Mouse (Mus musculus) left cerebral cortex, postnatal 25 days (tissue): Measurements from ENCODE around the gene Iqcf3. TPM values are rescaled to one million over a fixed set of nuclear protein-coding genes. Genes with fewer than 3 reads are reported as not detected.
"Not testable (repeated sequence)": the region's sequence is repeated elsewhere in the genome, so short reads cannot be mapped to it uniquely, and the experiment has no call there.

ENCODE experiments used
- DNase-seq, 2 experiments: peaks; one replicate each; pipeline ENCODE4 v3.0.0; 2022; ENCODE audit warnings: low spot score in 2 of 2, mixed read lengths in 1 of 2
- intact Hi-C: fragments of 180-260 bp; cut with DNase I; formaldehyde crosslinking; loops from one replicate; pipeline ENCODE4 v1.15.1; 2025
- total RNA-seq, 2 experiments: library from RNA; stranded (reverse); gene quantifications; 2 replicates each; pipeline ENCODE4 v1.2.3; 2021

Gene Iqcf3
- total RNA-seq, 2 experiments from 2014 or later: not detected

DNA sequence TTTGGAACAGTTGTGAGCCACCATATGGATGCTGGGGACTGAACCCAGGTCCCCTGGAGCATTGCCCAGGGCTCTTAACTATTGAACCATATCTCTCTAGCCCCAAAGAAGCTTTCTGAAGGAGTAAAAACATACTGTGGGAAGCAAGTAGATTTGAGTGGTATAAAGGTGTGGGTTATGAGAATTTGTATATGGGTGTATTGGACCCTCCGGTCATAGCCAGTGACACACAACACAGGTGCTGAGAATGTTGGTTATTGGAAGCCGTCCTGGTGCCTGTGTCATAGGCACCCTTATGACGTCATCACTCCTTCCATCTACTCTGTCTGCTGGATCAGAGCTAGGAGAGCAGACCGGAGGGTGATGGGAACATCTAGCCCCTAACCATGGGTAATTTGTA is 47.2 kb downstream of the Iqcf3 start, which contains the start of gene Iqcf5:
TSS of gene Iqcf5 (plus strand) at position 301 of the 400 bp plus-strand sequence.
- intact Hi-C loops: no loop called here
- no peak for DNase-seq

DNA sequence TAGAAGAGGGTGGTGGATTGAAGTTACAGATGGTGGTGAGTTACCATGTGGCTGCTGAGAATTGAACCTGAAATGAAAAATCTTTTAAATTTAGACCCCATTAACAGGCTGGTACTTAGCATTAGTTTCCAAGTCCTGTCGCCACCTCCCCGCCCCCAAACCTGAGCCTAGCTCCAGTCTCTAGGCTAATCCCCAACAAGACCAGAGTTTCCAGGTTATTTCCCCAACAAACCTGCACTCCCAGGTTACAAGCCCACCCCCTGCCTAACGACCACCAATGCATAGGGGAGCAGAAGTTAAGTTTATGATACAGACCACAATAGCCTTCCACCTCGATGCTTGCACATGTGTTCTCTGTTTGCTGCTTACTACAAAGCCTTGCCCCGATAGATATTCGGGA is 47.9 kb downstream of the Iqcf3 start:
- intact Hi-C loops: no loop called here
- no peak for DNase-seq

DNA sequence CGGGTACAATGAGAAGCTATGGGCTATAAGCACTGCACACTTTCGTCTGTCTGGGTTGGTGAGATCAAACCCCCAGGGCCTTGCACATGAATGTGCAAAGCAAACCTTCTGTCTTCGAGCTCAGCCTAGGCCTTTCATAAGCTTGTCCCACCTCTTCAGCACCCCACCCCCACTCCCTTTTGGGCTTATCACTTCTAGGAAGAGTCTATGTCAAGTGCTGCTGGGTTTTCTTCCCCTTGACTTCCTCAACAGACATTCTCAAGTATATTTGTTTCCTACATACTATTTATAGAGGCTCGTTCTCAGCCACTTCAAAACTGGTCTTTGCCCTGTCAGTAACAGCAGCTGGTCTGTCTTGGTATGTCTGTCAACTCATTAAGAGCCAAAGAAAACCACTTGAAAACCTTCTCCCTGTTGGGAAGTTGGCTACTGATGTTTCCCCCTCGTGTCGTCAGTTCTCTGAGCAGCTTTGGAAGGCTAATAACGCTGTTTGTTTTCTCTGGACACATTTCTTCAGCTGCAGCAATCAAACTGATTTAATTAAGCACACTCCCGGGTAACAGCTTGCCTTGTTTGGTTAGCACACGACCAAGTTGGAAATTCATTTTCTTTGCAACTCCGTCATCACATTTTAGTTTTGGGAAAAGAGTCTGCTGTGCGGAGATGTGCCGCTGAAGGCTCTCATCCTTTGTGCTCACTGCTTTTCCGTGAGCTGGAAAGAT is 48.5 kb downstream of the Iqcf3 start:
- DNase-seq: peak; percentile 11 to 28
- intact Hi-C loops: no loop called here

DNA sequence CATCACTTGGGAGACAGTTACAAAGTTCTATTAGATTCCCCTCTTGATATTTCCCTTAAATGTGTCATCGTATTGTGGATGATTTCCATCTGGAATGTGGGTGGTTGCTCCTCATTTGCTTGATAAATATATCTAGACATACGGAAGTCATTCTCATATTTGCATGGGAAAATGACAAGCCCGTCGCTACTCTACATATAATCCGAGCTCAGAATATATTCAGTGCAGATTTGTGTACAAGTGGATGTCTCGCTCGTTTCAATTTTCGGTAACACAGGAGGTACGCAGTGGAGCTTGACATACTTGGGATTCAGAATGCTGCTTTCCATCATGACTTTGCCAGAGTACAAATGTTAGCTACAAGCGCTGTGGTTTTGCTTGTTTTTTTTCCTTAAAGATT is 52.1 kb downstream of the Iqcf3 start:
- intact Hi-C loops: loop anchor here (10.0 kb wide), 1 partner anchor 295 kb away; no protein-coding TSS in a partner anchor

DNA sequence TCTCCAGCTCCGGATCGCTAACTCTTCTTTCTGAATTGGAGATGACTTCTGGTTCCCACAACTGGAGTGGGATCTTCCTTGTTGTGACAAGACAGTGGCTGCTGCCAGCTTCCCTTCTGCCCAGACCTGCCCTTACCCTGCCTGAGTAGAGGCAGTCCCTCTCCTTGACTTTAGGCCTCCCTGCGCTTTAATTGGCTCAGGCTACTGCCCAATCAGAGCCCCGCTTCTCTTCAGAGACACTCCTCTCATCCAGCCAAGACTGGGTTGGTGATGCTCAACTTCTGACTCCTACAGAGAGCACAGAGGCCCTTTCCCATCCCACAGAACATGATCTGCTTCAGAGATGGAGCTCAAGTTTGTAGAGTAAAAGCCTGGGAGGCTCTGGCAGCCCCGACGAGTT is 57.2 kb downstream of the Iqcf3 start:
- intact Hi-C loops: loop anchor here (10.0 kb wide), 1 partner anchor 301 kb away; no protein-coding TSS in a partner anchor
- no peak for DNase-seq

More for the DNA sequence above, 52.1 kb downstream of the Iqcf3 start:
- peak; percentile 11 to 56 for DNase-seq

DNA sequence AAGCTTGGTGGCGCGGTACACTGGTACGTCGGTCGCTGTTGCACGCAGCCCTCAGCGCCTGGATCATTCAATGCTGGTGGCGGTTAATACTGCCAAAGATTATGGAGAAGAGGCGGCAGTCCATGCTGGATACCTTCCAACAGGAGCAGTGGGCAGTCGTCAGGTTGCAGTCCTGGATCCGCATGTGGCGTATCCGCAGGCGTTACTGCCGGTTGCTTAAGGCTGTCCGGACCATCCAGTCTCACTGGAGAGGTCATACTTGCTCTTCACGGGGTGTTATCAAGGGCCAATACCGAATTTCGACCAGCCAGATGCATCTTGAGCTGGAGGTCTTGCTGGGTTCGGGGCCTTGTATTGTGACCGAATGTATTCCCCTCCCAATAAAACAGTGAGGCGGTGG is 59.6 kb downstream of the Iqcf3 start:
- DNase-seq: no peak
- intact Hi-C loops: loop anchor here (10.0 kb wide), 1 partner anchor 303 kb away; no protein-coding TSS in a partner anchor

DNA sequence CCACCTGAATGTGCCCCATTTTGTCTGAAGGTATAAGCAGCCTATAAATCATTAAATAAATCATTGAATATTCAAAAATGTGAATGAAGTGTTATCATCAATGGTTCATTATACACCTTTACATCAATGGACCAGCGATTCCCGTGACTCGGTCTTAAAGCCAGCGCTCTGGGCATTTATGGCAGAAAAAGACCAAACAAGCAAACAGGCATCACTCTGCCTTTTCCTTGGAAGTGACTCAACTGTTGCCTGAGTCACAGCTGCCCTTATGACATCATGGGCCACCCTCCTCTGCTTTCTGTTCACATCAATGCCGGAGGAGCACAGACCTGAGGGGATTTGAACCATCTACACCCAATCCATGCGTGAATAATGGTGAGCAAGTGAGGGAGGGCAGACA is 61.8 kb downstream of the Iqcf3 start, which contains the start of gene Iqcf1:
TSS of gene Iqcf1 (plus strand) at position 301 of the 400 bp plus-strand sequence.
- no peak for DNase-seq
- intact Hi-C loops: loop anchor here (10.0 kb wide), 1 partner anchor 305 kb away; no protein-coding TSS in a partner anchor

DNA sequence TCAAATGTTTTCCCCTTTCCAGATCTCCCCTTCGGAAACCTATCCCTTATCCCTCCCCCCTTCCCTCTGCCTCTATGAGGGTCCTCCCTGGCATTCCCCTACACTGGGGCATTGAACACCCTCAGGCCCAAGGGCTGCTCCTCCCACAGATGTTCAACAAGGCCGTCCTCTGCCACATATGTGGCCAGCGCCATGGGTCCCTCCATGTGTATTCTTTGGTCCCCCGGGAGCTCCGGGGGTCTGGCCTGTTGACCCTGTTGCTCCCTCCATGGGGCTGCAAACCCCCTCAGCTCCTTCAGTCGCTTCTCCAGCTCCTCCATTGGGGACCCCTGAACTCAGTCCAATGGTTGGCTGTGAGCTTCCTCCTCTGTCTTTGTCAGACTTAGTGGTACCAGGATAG is 73.8 kb downstream of the Iqcf3 start:
- intact Hi-C loops, DNase-seq: not testable (repeated sequence)

DNA sequence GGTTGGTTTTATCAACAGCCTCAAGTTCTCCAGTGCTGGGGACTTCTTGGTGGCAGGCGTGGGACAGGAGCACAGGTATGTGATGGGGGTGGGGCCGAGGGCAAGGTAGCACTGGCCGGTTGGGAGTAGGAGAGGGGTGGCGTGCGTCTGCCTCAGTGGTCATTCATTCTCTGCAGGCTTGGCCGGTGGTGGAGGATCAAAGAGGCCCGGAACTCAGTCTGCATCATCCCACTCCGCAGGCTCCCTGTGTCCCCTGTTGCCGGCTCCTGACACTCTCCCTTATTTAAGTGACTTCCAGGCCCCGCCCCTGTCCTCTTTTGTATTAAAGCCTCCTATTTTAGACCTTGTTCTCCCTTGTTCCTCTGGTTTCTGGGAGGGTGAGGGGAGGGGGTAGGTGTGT is 76.4 kb downstream of the Iqcf3 start:
- intact Hi-C loops: no loop called here
- DNase-seq: no peak

DNA sequence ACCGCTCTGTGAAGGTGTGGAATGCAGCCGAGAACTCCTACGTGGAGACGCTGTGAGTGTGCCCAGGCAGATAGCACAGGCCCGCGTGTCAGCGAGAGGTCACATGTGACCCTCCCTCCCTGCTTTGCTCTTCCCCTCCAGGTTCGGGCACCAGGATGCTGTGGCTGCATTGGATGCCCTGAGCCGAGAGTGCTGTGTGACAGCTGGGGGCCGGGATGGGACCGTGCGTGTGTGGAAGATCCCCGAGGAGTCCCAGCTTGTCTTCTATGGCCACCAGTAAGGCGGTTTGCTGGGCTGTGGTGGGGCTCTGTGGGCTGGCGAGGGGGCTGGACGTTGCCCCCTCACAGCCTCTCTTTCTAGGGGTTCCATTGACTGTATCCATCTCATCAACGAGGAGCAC is 77.8 kb downstream of the Iqcf3 start:
- intact Hi-C loops: no loop called here
- no peak for DNase-seq

DNA sequence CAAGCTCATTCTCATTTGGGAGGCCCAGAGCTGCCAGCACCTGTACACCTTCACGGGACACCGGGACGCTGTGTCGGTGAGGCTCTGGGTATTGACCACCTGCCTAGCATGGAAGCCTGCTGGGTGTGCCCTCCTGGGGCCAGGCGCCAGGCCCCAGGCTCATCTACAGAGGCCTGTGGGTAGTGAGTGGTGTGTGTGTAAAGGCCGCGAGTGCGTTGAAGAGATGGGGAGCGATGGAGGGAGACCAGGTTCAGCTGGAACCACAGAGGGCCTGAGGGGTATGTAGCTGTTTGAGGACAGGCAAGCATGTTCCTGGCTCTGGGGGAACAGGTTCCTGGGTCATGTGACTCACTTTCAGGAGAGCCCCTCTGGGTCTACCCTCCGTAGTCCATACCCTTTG is 78.3 kb downstream of the Iqcf3 start:
- no peak for DNase-seq
- intact Hi-C loops: no loop called here

DNA sequence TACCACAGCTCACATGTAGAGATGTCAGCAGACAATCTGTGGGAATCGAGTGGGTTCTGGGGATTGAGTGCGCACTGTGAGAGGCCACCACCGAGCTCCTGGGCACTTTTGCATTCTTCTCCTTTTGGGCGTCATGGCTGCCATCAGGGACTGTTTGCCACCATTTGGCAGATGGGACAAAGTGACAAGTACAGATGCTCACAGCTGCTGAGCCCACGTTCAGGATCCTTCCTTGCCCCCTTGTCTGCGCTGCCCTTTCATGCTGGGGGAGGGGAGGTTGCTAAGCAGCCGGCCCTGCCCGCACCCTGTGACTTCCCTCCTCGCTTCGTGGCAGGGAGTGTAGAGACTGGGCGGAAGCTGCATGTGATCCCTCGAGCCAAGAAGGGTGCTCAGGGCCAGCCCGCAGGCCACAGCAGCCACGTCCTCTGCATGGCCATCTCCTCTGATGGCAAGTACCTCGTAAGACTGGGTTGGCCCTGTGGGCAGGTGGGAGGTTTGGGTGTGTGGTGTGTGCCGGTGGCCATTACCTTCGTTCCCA is 78.8 kb downstream of the Iqcf3 start:
- DNase-seq: no peak
- intact Hi-C loops: no loop called here

DNA sequence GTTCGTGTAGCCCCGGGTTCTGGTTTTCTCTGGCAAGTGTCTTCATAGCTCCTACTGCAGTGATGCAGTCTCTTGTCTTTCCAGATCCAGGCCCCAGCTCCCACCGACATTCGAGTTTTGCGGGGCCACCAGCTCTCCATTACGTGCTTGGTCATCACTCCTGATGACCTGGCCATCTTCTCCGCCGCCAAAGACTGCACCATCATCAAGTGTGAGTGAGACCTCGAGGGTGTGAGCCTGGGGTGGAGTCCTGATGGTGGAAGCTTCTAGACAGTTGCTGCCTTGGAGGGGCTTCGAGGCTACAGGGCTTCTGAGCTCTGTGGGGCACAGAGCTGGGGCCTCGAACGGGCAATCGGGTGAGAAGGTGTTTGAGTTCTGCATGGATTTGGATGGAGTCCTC is 79.8 kb downstream of the Iqcf3 start:
- no peak for DNase-seq
- intact Hi-C loops: no loop called here

DNA sequence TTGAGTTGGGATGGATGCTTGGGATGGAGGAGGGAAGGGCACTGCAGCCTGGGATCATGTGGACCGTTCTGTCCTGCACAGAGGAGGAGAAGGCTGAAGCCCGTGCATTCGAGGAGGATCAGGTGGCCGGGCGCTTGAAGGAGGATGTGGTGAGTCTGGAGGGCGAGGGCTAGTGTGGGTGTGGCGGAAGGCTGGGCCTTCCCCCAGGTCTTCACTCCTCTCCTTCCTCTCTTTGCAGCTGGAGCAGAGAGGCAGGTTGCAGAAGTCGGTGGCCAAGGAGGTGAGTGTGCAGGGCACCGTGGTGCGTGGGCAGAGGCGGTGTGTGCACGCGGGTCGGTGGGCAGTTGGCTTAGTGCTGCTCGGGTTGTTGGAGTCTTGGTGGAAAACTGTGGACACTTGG is 80.4 kb downstream of the Iqcf3 start:
- DNase-seq: no peak
- intact Hi-C loops: no loop called here

DNA sequence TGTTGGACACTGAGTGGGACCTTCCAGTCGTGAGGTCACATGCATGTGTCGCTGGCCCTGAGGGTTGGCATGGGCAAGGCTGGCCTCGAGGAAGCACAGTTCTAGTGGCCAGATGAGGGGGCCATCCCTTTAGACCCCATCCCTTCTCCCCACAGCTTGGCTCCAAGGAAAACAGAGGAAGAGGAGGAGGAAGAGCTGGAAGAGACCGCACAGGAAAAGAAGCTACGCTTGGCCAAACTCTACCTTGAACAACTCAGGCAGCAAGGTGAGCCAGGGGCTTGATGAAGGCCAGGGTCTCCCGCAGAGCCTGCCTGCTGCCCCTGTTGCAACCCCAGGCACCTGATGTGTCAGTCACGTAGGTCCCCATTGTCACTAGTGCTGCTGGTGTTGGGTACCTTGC is 80.9 kb downstream of the Iqcf3 start:
- intact Hi-C loops: no loop called here
- no peak for DNase-seq

DNA sequence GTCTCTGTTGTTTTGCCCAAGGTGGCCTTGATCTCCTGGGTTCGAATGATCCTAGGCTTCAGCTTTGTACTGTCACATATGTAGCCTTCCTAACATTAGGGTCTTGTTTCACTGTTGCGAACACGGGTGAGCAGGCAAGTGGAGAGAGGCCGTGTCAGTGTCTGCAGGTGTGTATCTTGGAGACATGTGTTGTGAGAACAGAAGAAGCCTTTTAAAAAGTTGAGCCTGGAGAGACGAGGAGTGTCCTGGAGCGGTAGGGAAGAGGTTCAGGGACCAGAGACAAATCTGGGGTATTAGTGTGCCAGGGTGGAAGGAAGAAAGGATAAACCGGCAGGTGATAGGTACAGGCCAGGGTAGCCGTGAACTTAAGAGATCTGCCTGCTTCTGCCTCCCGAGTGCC is 83.3 kb downstream of the Iqcf3 start:
- DNase-seq: no peak
- intact Hi-C loops: loop anchor here (5.0 kb wide), 1 partner anchor 111 kb away; the partner anchor contains the start of gene Dusp7

DNA sequence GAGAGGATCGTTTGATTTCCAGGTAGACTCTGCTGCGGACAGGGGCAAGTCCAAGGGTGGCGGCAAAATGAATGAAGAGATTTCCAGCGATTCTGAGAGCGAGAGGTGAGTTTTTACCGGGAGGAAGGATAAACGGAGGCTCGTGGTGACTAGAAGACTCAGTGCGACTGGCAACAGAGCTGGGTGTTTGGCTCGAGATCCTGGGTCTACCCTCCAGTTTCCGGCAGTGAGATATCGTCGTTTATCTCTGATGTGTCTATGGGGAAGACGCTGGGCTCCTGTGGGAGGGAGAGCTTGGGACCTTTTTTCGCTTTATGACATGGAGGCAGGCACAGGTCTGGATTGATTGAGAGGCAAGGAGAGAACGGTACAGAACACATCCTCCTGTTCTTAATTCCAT is 83.8 kb downstream of the Iqcf3 start:
- no peak for DNase-seq
- intact Hi-C loops: loop anchor here (2.0 to 5.0 kb wide), 4 partner anchors 29 to 189 kb away; partner anchors contain the start of genes Dusp7 and Rpl29

DNA sequence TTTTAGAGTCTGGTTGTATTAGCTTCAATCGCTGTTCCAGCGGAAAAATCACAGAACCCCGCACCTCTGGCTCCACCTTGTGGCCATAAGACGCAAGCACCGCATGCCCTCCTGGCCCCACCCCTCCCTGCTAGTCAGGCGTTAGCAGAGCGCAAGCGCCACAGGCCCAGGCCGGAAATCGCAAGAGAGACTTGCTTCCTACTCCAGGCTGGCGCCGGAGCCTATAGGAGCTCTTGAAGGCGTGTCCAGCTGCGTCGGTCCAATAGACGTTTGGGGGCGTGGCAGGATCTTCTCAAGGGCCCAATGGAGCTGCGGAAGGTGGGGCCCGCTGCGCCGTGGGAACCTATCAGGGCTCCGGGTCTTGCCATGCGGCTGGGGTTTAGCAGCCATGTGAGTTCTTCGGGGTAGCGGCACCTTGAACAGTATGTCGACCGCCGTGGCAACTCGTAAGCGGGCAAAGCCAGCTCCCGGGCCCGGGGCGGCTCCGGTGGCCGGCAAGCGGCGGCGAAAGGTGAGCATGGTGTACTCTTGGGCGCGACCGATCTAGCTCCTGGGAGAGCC is 84.4 kb downstream of the Iqcf3 start, which contains the start of gene Parp3:
TSS of gene Parp3 (minus strand) at position 26 of the 561 bp plus-strand sequence.
- intact Hi-C loops: loop anchor here (2.0 to 5.0 kb wide), 4 partner anchors 28 to 188 kb away; partner anchors contain the start of genes Dusp7 and Rpl29
- DNase-seq: peak; percentile 99 to 100

DNA sequence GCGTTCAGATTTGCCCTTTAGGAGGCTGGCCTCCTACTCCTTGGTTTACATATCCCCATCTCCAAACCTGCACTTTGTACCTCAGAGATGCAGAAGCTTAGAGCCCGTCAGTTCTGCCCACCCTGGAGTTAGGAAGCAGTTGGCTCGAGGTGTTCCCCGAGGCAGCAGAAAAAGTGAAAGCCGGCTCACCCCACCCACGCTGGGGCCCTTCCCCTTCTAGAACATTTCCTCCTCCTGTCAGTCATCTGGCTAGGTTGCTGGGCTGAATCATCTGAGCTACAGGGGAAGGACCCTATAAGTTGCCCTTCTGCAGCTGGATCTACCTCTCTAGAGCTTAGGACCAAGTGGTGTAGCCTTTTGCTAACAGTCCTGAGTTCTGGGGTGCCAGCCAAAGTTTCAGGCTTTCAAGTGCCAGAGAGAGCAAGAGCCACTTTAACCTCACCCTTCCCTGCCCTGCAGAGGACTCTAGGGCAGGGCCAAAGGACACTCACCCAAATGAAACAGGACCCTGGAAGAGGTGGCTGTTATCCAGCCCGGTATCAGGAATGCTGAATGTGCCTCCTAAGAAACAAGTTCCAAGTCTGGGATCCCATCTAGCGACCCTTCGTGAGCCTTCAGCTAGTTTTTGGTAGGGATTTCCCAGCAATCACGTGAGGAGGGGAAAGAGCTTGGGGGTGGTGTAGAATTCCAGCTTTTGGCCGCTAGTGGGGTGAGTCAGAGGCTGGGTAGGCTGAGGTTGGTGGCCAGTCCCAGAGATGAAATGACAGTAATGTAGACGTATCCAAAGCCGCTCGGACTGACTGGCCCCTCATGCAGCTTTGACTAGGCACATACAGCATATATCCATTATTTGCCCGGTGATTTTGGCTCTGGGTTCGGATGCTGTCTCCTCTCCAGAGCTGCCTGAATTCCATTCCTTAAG is 85.2 kb downstream of the Iqcf3 start:
- no peak for DNase-seq
- intact Hi-C loops: loop anchor here (2.0 to 5.0 kb wide), 4 partner anchors 27 to 187 kb away; partner anchors contain the start of genes Dusp7 and Rpl29
